8 mouse cellular contexts compared by ENCODE assay signal in genomic region chr2:102185951-102186561, GRCm38 (mm10). TPM values are rescaled to one million over a fixed set of nuclear protein-coding genes. Genes with fewer than 3 reads are reported as not detected.
DNase-seq lines count a peak whose midpoint lies in the region; ATAC-seq lines count a peak whose summit lies in the region.

Ldlrad3 (minus strand) TSS chr2:102186385.

- 0 out of 2 replicates have a peak, but pooled peaks cover 6% of the 10 kb centered on the region for H3K4me1 ChIP-seq in heart, embryonic 11.5 days (ENCODE audit: control insufficient read depth, insufficient read depth, low read length)
- peaks cover 25% of the 10 kb centered on the region for H3K4me1 ChIP-seq in kidney, embryonic 16.5 days (ENCODE audit: insufficient read depth, low read length)

- peak within 1 kb of the TSS; percentile 81 for H3K9ac ChIP-seq in heart, embryonic 11.5 days (ENCODE audit: low read depth, low read length)
- peak within 1 kb of the TSS; percentile 86 for H3K9ac ChIP-seq in kidney, embryonic 16.5 days (replicated peaks; ENCODE audit: low read length)

- peak within 1 kb of the TSS; percentile 77 for H3K4me3 ChIP-seq in heart, embryonic 11.5 days (ENCODE audit: low read depth, low read length)
- peak within 1 kb of the TSS; percentile 75 for H3K4me3 ChIP-seq in kidney, embryonic 16.5 days (ENCODE audit: low read length)

- peak; percentile 82 for ATAC-seq in erythroblast, adult 5-6 weeks (replicated peaks; ENCODE audit: low FRiP score, poor library complexity, severe bottlenecking)
- ATAC-seq in heart, embryonic 11.5 days (replicated peaks; ENCODE audit: insufficient number of reproducible peaks, low FRiP score, low TSS enrichment): peak; percentile 94
- ATAC-seq in kidney, embryonic 16.5 days (ENCODE audit: low FRiP score, low TSS enrichment): peak; percentile 97

- H3K9me3 ChIP-seq in heart, embryonic 11.5 days (replicated peaks; ENCODE audit: control insufficient read depth, low read length): no peaks in the 10 kb centered on the region
- H3K9me3 ChIP-seq in kidney, embryonic 16.5 days (ENCODE audit: low read length): no peaks in the 10 kb centered on the region

- H3K27ac ChIP-seq in heart, embryonic 11.5 days (ENCODE audit: low read depth, low read length): peak within 1 kb of the TSS; percentile 69
- H3K27ac ChIP-seq in kidney, embryonic 16.5 days (ENCODE audit: low read length): peak within 1 kb of the TSS; percentile 92

- H3K4me2 ChIP-seq in heart, embryonic 11.5 days: peak within 1 kb of the TSS; percentile 94
- H3K4me2 ChIP-seq in kidney, embryonic 16.5 days (replicated peaks; ENCODE audit: low read depth, low read length): peak within 1 kb of the TSS; percentile 85

- H3K27me3 ChIP-seq in heart, embryonic 11.5 days (ENCODE audit: control insufficient read depth, insufficient read depth, low read length): no peaks in the 10 kb centered on the region
- H3K27me3 ChIP-seq in kidney, embryonic 16.5 days (ENCODE audit: insufficient read depth, low read length): no peaks in the 10 kb centered on the region

- peak; percentile 91 to 92 for DNase-seq in B cell, adult 2 months
- peak; percentile 89 for DNase-seq in brain, adult 2 months (ENCODE audit: low read depth, low spot score)
- DNase-seq in liver: peak; percentile 89
- DNase-seq in monocyte, adult 2 months (ENCODE audit: low read depth in 1 of 2, low spot score in 2 of 2): peak; percentile 56 to 84
- peak; percentile 77 to 78 for DNase-seq in spleen, postnatal 14 days (ENCODE audit: low spot score in 2 of 2)

- under 1% methylated on average over 72 of the region's 77 CpGs for WGBS in heart, embryonic 11.5 days (ENCODE audit: insufficient replicate concordance)
- 0% methylated on average over 60 of the region's 77 CpGs for WGBS in kidney, embryonic 16.5 days

- no peaks in the 10 kb centered on the region for H3K36me3 ChIP-seq in heart, embryonic 11.5 days (ENCODE audit: control insufficient read depth, insufficient read depth, low read length)
- H3K36me3 ChIP-seq in kidney, embryonic 16.5 days (ENCODE audit: insufficient read depth, low read length): no peaks in the 10 kb centered on the region

RNA-seq across cellular contexts. Expression of gene Ldlrad3, which starts in this region (rescaled TPM):
- 6.7 and 7.7 TPM in 2 replicates for total RNA-seq in erythroblast, adult 5-6 weeks (2015; ENCODE audit: low replicate concordance)
- total RNA-seq in erythroblast, adult 5-6 weeks (2017; ENCODE audit: low replicate concordance): 3.2 and 6.2 TPM in 2 replicates
- 19.0 and 19.2 TPM in 2 replicates for polyA plus RNA-seq in heart, embryonic 11.5 days (2014; fragmentation: Nextera tagmentation; extraction: Ambion mirVana)
- 38.3 and 42.5 TPM in 2 replicates for polyA plus RNA-seq in kidney, embryonic 16.5 days (2015; fragmentation: Nextera tagmentation; extraction: Ambion mirVana)

Comparison
In these comparisons a context has a peak if more than half of its experiments do, and no peak if none do; other contexts are left out.
1. Peak in every context shown above with its lines: DNase-seq, ATAC-seq, H3K4me3 ChIP-seq and H3K27ac ChIP-seq.